Mouse (Mus musculus): ENCODE data around the gene Chst4.

- TF ChIP-seq POLR2A (IDR thresholded peaks at IDR 0.05; ENCODE audit: borderline replicate concordance, low read depth, low read length) = no peak
- no peak for TF ChIP-seq CTCF (IDR thresholded peaks at IDR 0.05; ENCODE audit: low read depth, low read length)
Measured at GRCm38 (mm10) chr8:110039216-110039615, 324 bp downstream of the Chst4 start.
